In genomic region chr7:80232489-80233029, GRCm38 (mm10) we compare ENCODE assay signal across 8 mouse cellular contexts. TPM values are rescaled to one million over a fixed set of nuclear protein-coding genes. Genes with fewer than 3 reads are reported as not detected.
A peak's percentile ranks its signal among the peaks of the same experiment; 100 is the strongest.
DNase-seq lines count a peak whose midpoint lies in the region; ATAC-seq and TF ChIP-seq lines count a peak whose summit lies in the region.

Gene Cib1 (minus strand): TSS chr7:80232813.
Gene Gdpgp1 (plus strand): TSS chr7:80232865.

- H3K27ac ChIP-seq in hindbrain, embryonic 16.5 days (ENCODE audit: low read depth, low read length): peak within 1 kb of the TSS; percentile 57; the same call in 1 of the 2 replicates
- peak within 1 kb of the TSS; percentile 63 for H3K27ac ChIP-seq in left cerebral cortex, adult 2 months

- peak; percentile 96 for ATAC-seq in hindbrain, embryonic 16.5 days
- peak; percentile 96 for ATAC-seq in megakaryocyte, adult 5-6 weeks (ENCODE audit: poor library complexity, severe bottlenecking)

- DNase-seq in T-cell, adult 2 months (ENCODE audit: low spot score): peak; percentile 98
- DNase-seq in cerebellum, postnatal 36 days: peak; percentile 89 to 92
- peak; percentile 96 for DNase-seq in gastrocnemius, adult 18-20 months (ENCODE audit: low spot score)
- peak; percentile 93 to 95 for DNase-seq in left cerebral cortex, adult 2 months (ENCODE audit: extremely low spot score in 1 of 2, low spot score in 2 of 2)
- peak; percentile 90 to 94 for DNase-seq in right cerebral cortex, adult 2 months (ENCODE audit: low spot score in 2 of 2)
- DNase-seq in urinary bladder, postnatal 14 days (ENCODE audit: low spot score): peak; percentile 97

- H3K4me2 ChIP-seq in hindbrain, embryonic 16.5 days (ENCODE audit: low read length): peak within 1 kb of the TSS; percentile 63

- TF ChIP-seq CTCF in left cerebral cortex, adult 2 months (IDR thresholded peaks at IDR 0.05): no peak; the same call in 1 of the 2 replicates

- no peaks in the 10 kb centered on the region for H3K9me3 ChIP-seq in hindbrain, embryonic 16.5 days (ENCODE audit: control insufficient read depth, low read length)

- intact Hi-C loops in left cerebral cortex, adult 2 months (cut with DNase I): no loop called here

- H3K9ac ChIP-seq in hindbrain, embryonic 16.5 days (ENCODE audit: low read depth, low read length): peak within 1 kb of the TSS; percentile 65

- WGBS in hindbrain, embryonic 16.5 days: under 1% methylated on average over 44 of the region's 56 CpGs

- peaks cover 12% of the 10 kb centered on the region for H3K4me1 ChIP-seq in hindbrain, embryonic 16.5 days (ENCODE audit: control insufficient read depth, insufficient read depth, low read depth, low read length)

- no peaks in the 10 kb centered on the region for H3K27me3 ChIP-seq in hindbrain, embryonic 16.5 days (replicated peaks; ENCODE audit: control insufficient read depth, insufficient read depth, low read length)

- H3K4me3 ChIP-seq in hindbrain, embryonic 16.5 days (ENCODE audit: low read length): peak within 1 kb of the TSS; percentile 74
- H3K4me3 ChIP-seq in left cerebral cortex, adult 2 months: peak within 1 kb of the TSS; percentile 77

- H3K36me3 ChIP-seq in hindbrain, embryonic 16.5 days (ENCODE audit: control insufficient read depth, insufficient read depth, low read length): no peaks in the 10 kb centered on the region

RNA-seq across cellular contexts. Expression of gene Cib1, which starts in this region (rescaled TPM):
- 1 to 10 TPM; 5.2 to 8.8 TPM for total RNA-seq in gastrocnemius, adult 18-20 months (2021)
- 42.4 and 42.6 TPM in 2 replicates for polyA plus RNA-seq in hindbrain, embryonic 16.5 days (2015; fragmentation: Nextera tagmentation; extraction: Ambion mirVana)
- total RNA-seq in left cerebral cortex, adult 2 months (2021): 10 to 100 TPM; 21.7 to 22.4 TPM
- 107 and 134 TPM in 2 replicates for total RNA-seq in megakaryocyte, adult 5-6 weeks (2015)
- 86.5 and 98.1 TPM in 2 replicates for total RNA-seq in megakaryocyte, adult 5-6 weeks (2017)

RNA-seq across cellular contexts. Expression of gene Gdpgp1, which starts in this region (rescaled TPM):
- total RNA-seq in gastrocnemius, adult 18-20 months (2021): under 1 TPM; 0.81 to 0.91 TPM
- polyA plus RNA-seq in hindbrain, embryonic 16.5 days (2015; fragmentation: Nextera tagmentation; extraction: Ambion mirVana): 4.5 and 4.9 TPM in 2 replicates
- 1 to 10 TPM; 6.1 to 7.5 TPM for total RNA-seq in left cerebral cortex, adult 2 months (2021)
- 5.2 and 5.4 TPM in 2 replicates for total RNA-seq in megakaryocyte, adult 5-6 weeks (2015)
- total RNA-seq in megakaryocyte, adult 5-6 weeks (2017): 1.9 and 2.7 TPM in 2 replicates

Comparison
In these comparisons a context has a peak if more than half of its experiments do, and no peak if none do; other contexts are left out.
1. Peak in every context shown above with its lines: DNase-seq, ATAC-seq, H3K4me3 ChIP-seq and H3K27ac ChIP-seq.